Comparison of ENCODE assay signal across 17 mouse cellular contexts in genomic region chr17:24524734-24525133, GRCm38 (mm10). TPM values are rescaled to one million over a fixed set of nuclear protein-coding genes. Genes with fewer than 3 reads are reported as not detected.
DNase-seq lines count a peak whose midpoint lies in the region; ATAC-seq and TF ChIP-seq lines count a peak whose summit lies in the region.
"Had no signal": no experiment of that assay in that cellular context is flagged by ENCODE, and none has a peak within 500 bp of the region (broad histone marks: within the 10 kb centered on the region; RNA-seq: fewer than 3 reads in every experiment).

No protein-coding gene starts in this region.

- H3K36me3 ChIP-seq in heart, embryonic 14.5 days (ENCODE audit: control insufficient read depth, insufficient read depth, low read length) = peaks cover 13% of the 10 kb centered on the region
- peaks cover 31% of the 10 kb centered on the region for H3K36me3 ChIP-seq in heart, embryonic 10.5 days
- H3K36me3 ChIP-seq in liver, postnatal 0 days (replicated peaks; ENCODE audit: insufficient read depth, low read length) = peaks cover 11% of the 10 kb centered on the region
- H3K36me3 ChIP-seq in liver, embryonic 12.5 days = peaks cover 51% of the 10 kb centered on the region
- H3K36me3 ChIP-seq in embryonic facial prominence, embryonic 14.5 days (ENCODE audit: control insufficient read depth, insufficient read depth, low read length) = peaks cover 23% of the 10 kb centered on the region
- H3K36me3 ChIP-seq in neural tube, embryonic 15.5 days = peaks cover 7% of the 10 kb centered on the region; the same call in 1 of the 2 replicates

- peaks cover 13 to 29% of the 10 kb centered on the region in 2 experiments for H3K4me1 ChIP-seq in heart, embryonic 14.5 days (ENCODE audit: control insufficient read depth in 2 of 2, insufficient read depth in 2 of 2, low read length in 2 of 2)
- peaks cover 24% of the 10 kb centered on the region for H3K4me1 ChIP-seq in heart, embryonic 10.5 days
- peaks cover 29% of the 10 kb centered on the region for H3K4me1 ChIP-seq in liver, postnatal 0 days (ENCODE audit: insufficient read depth)
- peaks cover 46% of the 10 kb centered on the region for H3K4me1 ChIP-seq in liver, embryonic 12.5 days
- peaks cover 12% of the 10 kb centered on the region for H3K4me1 ChIP-seq in embryonic facial prominence, embryonic 14.5 days (ENCODE audit: control insufficient read depth, insufficient read depth, low read length)
- peaks cover 40% of the 10 kb centered on the region for H3K4me1 ChIP-seq in neural tube, embryonic 15.5 days

- 37% methylated on average over 2 of the region's 2 CpGs for WGBS in heart, embryonic 14.5 days
- 61% methylated on average over 2 of the region's 2 CpGs for WGBS in heart, embryonic 10.5 days
- WGBS in liver, postnatal 0 days (ENCODE audit: insufficient replicate concordance) = 80% methylated on average over 2 of the region's 2 CpGs
- 78% methylated on average over 2 of the region's 2 CpGs for WGBS in liver, embryonic 12.5 days (ENCODE audit: insufficient replicate concordance)
- 79% methylated on average over 2 of the region's 2 CpGs for WGBS in embryonic facial prominence, embryonic 14.5 days
- whole genome bisulfite sequencing in neural tube, embryonic 15.5 days = 73% methylated on average over 2 of the region's 2 CpGs

- no peak for TF ChIP-seq CTCF in liver, postnatal 0 days (IDR thresholded peaks at IDR 0.05; ENCODE audit: low read depth)

- no peaks in the 10 kb centered on the region for H3K27me3 ChIP-seq in heart, embryonic 14.5 days (ENCODE audit: control insufficient read depth, insufficient read depth, low read length)
- no peaks in the 10 kb centered on the region for H3K27me3 ChIP-seq in heart, embryonic 10.5 days (ENCODE audit: insufficient read depth, poor library complexity, severe bottlenecking)
- H3K27me3 ChIP-seq in liver, postnatal 0 days (ENCODE audit: insufficient read depth, low read length) = no peaks in the 10 kb centered on the region
- H3K27me3 ChIP-seq in liver, embryonic 12.5 days (replicated peaks) = no peaks in the 10 kb centered on the region
- H3K27me3 ChIP-seq in embryonic facial prominence, embryonic 14.5 days (replicated peaks; ENCODE audit: control insufficient read depth, insufficient read depth, low read length) = no peaks in the 10 kb centered on the region
- H3K27me3 ChIP-seq in neural tube, embryonic 15.5 days (replicated peaks) = no peaks in the 10 kb centered on the region

- H3K4me2 ChIP-seq in heart, embryonic 14.5 days (ENCODE audit: low read length) = 0 out of 2 replicates have a peak overlapping the region, but pooled peaks have one; percentile 12
- no peak overlapping the region for H3K4me2 ChIP-seq in liver, postnatal 0 days (ENCODE audit: low read depth, low read length)
- no peak overlapping the region for H3K4me2 ChIP-seq in liver, embryonic 12.5 days
- no peak overlapping the region for H3K4me2 ChIP-seq in embryonic facial prominence, embryonic 14.5 days (ENCODE audit: low read depth, low read length)
- H3K4me2 ChIP-seq in neural tube, embryonic 15.5 days = no peak overlapping the region

- H3K9me3 ChIP-seq in heart, embryonic 14.5 days (ENCODE audit: control insufficient read depth, low read length) = no peaks in the 10 kb centered on the region
- H3K9me3 ChIP-seq in heart, embryonic 10.5 days = no peaks in the 10 kb centered on the region
- no peaks in the 10 kb centered on the region for H3K9me3 ChIP-seq in liver, postnatal 0 days (ENCODE audit: low read length)
- H3K9me3 ChIP-seq in liver, embryonic 12.5 days (replicated peaks) = no peaks in the 10 kb centered on the region
- no peaks in the 10 kb centered on the region for H3K9me3 ChIP-seq in embryonic facial prominence, embryonic 14.5 days (ENCODE audit: control insufficient read depth, low read length)
- no peaks in the 10 kb centered on the region for H3K9me3 ChIP-seq in neural tube, embryonic 15.5 days (replicated peaks)
- H3K9me3 ChIP-seq: G1E had no signal

- peak overlapping the region; percentile 58 for H3K9ac ChIP-seq in heart, embryonic 14.5 days (ENCODE audit: low read length)
- H3K9ac ChIP-seq in liver, postnatal 0 days (replicated peaks) = 0 out of 2 replicates have a peak overlapping the region, but pooled peaks have one; percentile 11
- no peak overlapping the region for H3K9ac ChIP-seq in liver, embryonic 12.5 days
- H3K9ac ChIP-seq in embryonic facial prominence, embryonic 14.5 days (ENCODE audit: low read depth, low read length) = peak overlapping the region; percentile 49; the same call in 1 of the 2 replicates
- 0 out of 2 replicates have a peak overlapping the region, but pooled peaks have one; percentile 18 for H3K9ac ChIP-seq in neural tube, embryonic 15.5 days (replicated peaks)
- H3K9ac ChIP-seq: liver, embryonic 14.5 days had no signal

- no peak for DNase-seq in heart, embryonic 10.5 days (ENCODE audit: low spot score)
- DNase-seq in liver, postnatal 0 days = no peak
- peak; percentile 66 for DNase-seq in embryonic facial prominence, embryonic 14.5 days (ENCODE audit: low spot score)
- no peak for DNase-seq in urinary bladder, adult 18-20 months (ENCODE audit: low spot score in 2 of 2)
- DNase-seq: adrenal gland, postnatal 14 days; cerebellum, postnatal 25 days; gastrocnemius, postnatal 36 days; right cerebral cortex, adult 18-20 months; thymus, adult 18-20 months had no signal

- TF ChIP-seq EP300 in liver, postnatal 0 days (IDR thresholded peaks at IDR 0.05; ENCODE audit: low read depth) = no peak

- H3K4me3 ChIP-seq in heart, embryonic 14.5 days (ENCODE audit: control insufficient read depth in 1 of 2, insufficient read depth in 1 of 2, low read depth in 1 of 2, low read length in 2 of 2) = no peak overlapping the region
- no peak overlapping the region for H3K4me3 ChIP-seq in heart, embryonic 10.5 days
- no peak overlapping the region for H3K4me3 ChIP-seq in liver, postnatal 0 days (ENCODE audit: low read depth, low read length)
- no peak overlapping the region for H3K4me3 ChIP-seq in liver, embryonic 12.5 days
- no peak overlapping the region for H3K4me3 ChIP-seq in embryonic facial prominence, embryonic 14.5 days (ENCODE audit: low read depth, low read length)
- no peak overlapping the region for H3K4me3 ChIP-seq in neural tube, embryonic 15.5 days (replicated peaks)

- H3K27ac ChIP-seq in heart, embryonic 14.5 days (replicated peaks in 1 of 2; ENCODE audit: control insufficient read depth in 1 of 2, insufficient read depth in 1 of 2, low read depth in 2 of 2, low read length in 2 of 2) = 0 out of 4 replicates have a peak overlapping the region, but pooled peaks of 1 of the 2 experiments have one; percentile 44
- no peak overlapping the region for H3K27ac ChIP-seq in heart, embryonic 10.5 days
- no peak overlapping the region for H3K27ac ChIP-seq in liver, postnatal 0 days (ENCODE audit: low read depth)
- no peak overlapping the region for H3K27ac ChIP-seq in liver, embryonic 12.5 days
- no peak overlapping the region; the same call in 1 of the 2 replicates for H3K27ac ChIP-seq in embryonic facial prominence, embryonic 14.5 days (replicated peaks; ENCODE audit: low read depth, low read length)
- no peak overlapping the region for H3K27ac ChIP-seq in neural tube, embryonic 15.5 days (replicated peaks)
- H3K27ac ChIP-seq: liver, embryonic 14.5 days had no signal

- ATAC-seq in heart, embryonic 14.5 days (ENCODE audit: insufficient number of reproducible peaks, insufficient read depth, low FRiP score, low read depth) = no peak
- ATAC-seq in liver, postnatal 0 days = no peak
- no peak for ATAC-seq in liver, embryonic 12.5 days
- ATAC-seq in embryonic facial prominence, embryonic 14.5 days (ENCODE audit: low read depth) = no peak
- no peak for ATAC-seq in neural tube, embryonic 15.5 days (ENCODE audit: low FRiP score)
- no peak for ATAC-seq in erythroid progenitor cell, adult 5-6 weeks (replicated peaks; ENCODE audit: low FRiP score, poor library complexity, severe bottlenecking)

RNA-seq across cellular contexts. Expression of gene Traf7, which starts 3.0 kb away (rescaled TPM):
- 68.8 and 74.4 TPM in 2 replicates for polyA plus RNA-seq in heart, embryonic 14.5 days (2014; fragmentation: Nextera tagmentation; extraction: Ambion mirVana)
- 93.5 and 95.9 TPM in 2 replicates for polyA plus RNA-seq in heart, embryonic 10.5 days (2016; fragmentation: Nextera tagmentation; extraction: Ambion mirVana)
- 14.1 and 17.2 TPM in 2 replicates for polyA plus RNA-seq in liver, postnatal 0 days (2015; fragmentation: Nextera tagmentation; extraction: Ambion mirVana)
- polyA plus RNA-seq in liver, embryonic 12.5 days (2016; fragmentation: Nextera tagmentation; extraction: Ambion mirVana) = 52.2 and 55.4 TPM in 2 replicates
- 78.9 and 86.3 TPM in 2 replicates for polyA plus RNA-seq in embryonic facial prominence, embryonic 14.5 days (2014; fragmentation: Nextera tagmentation; extraction: Ambion mirVana)
- polyA plus RNA-seq in neural tube, embryonic 15.5 days (2015; fragmentation: Nextera tagmentation; extraction: Ambion mirVana) = 83.2 and 89.4 TPM in 2 replicates
- total RNA-seq in erythroid progenitor cell, adult 5-6 weeks (2015; ENCODE audit: low replicate concordance) = 49.0 and 54.1 TPM in 2 replicates
- 73.9 and 83.1 TPM in 2 replicates for total RNA-seq in erythroid progenitor cell, adult 5-6 weeks (2017; ENCODE audit: low replicate concordance)

RNA-seq across cellular contexts. Expression of gene Rab26, which starts 9.3 kb away (rescaled TPM):
- 1.7 and 1.9 TPM in 2 replicates for polyA plus RNA-seq in heart, embryonic 14.5 days (2014; fragmentation: Nextera tagmentation; extraction: Ambion mirVana)
- 1.3 and 2.3 TPM in 2 replicates for polyA plus RNA-seq in heart, embryonic 10.5 days (2016; fragmentation: Nextera tagmentation; extraction: Ambion mirVana)
- polyA plus RNA-seq in liver, postnatal 0 days (2015; fragmentation: Nextera tagmentation; extraction: Ambion mirVana) = 0.45 and 0.81 TPM in 2 replicates
- polyA plus RNA-seq in liver, embryonic 12.5 days (2016; fragmentation: Nextera tagmentation; extraction: Ambion mirVana) = 1.3 and 1.9 TPM in 2 replicates
- 2.8 and 2.9 TPM in 2 replicates for polyA plus RNA-seq in embryonic facial prominence, embryonic 14.5 days (2014; fragmentation: Nextera tagmentation; extraction: Ambion mirVana)
- 6.1 and 9.1 TPM in 2 replicates for polyA plus RNA-seq in neural tube, embryonic 15.5 days (2015; fragmentation: Nextera tagmentation; extraction: Ambion mirVana)
- total RNA-seq in erythroid progenitor cell, adult 5-6 weeks (2015; ENCODE audit: low replicate concordance) = 1.1 TPM in 1 of 2 replicates, not detected in the other
- total RNA-seq in erythroid progenitor cell, adult 5-6 weeks (2017; ENCODE audit: low replicate concordance) = not detected in 2 replicates
- total RNA-seq: hematopoietic stem cell, adult 5-6 weeks had no signal

RNA-seq across cellular contexts. Expression of gene Pkd1, which starts 24.9 kb away (rescaled TPM):
- 16.8 and 18.0 TPM in 2 replicates for polyA plus RNA-seq in heart, embryonic 14.5 days (2014; fragmentation: Nextera tagmentation; extraction: Ambion mirVana)
- polyA plus RNA-seq in heart, embryonic 10.5 days (2016; fragmentation: Nextera tagmentation; extraction: Ambion mirVana) = 12.3 and 13.9 TPM in 2 replicates
- polyA plus RNA-seq in liver, postnatal 0 days (2015; fragmentation: Nextera tagmentation; extraction: Ambion mirVana) = 2.7 and 2.8 TPM in 2 replicates
- 6.0 and 6.5 TPM in 2 replicates for polyA plus RNA-seq in liver, embryonic 12.5 days (2016; fragmentation: Nextera tagmentation; extraction: Ambion mirVana)
- 37.9 and 40.1 TPM in 2 replicates for polyA plus RNA-seq in embryonic facial prominence, embryonic 14.5 days (2014; fragmentation: Nextera tagmentation; extraction: Ambion mirVana)
- 31.2 and 31.7 TPM in 2 replicates for polyA plus RNA-seq in neural tube, embryonic 15.5 days (2015; fragmentation: Nextera tagmentation; extraction: Ambion mirVana)
- total RNA-seq in erythroid progenitor cell, adult 5-6 weeks (2015; ENCODE audit: low replicate concordance) = 11.3 and 11.9 TPM in 2 replicates
- total RNA-seq in erythroid progenitor cell, adult 5-6 weeks (2017; ENCODE audit: low replicate concordance) = 11.7 and 22.5 TPM in 2 replicates

RNA-seq across cellular contexts. Expression of gene Caskin1, which starts 36.3 kb away (rescaled TPM):
- 0.26 and 0.62 TPM in 2 replicates for polyA plus RNA-seq in heart, embryonic 14.5 days (2014; fragmentation: Nextera tagmentation; extraction: Ambion mirVana)
- polyA plus RNA-seq in heart, embryonic 10.5 days (2016; fragmentation: Nextera tagmentation; extraction: Ambion mirVana) = 0.71 and 1.4 TPM in 2 replicates
- not detected in 2 replicates for polyA plus RNA-seq in liver, postnatal 0 days (2015; fragmentation: Nextera tagmentation; extraction: Ambion mirVana)
- polyA plus RNA-seq in liver, embryonic 12.5 days (2016; fragmentation: Nextera tagmentation; extraction: Ambion mirVana) = 0.14 and 0.32 TPM in 2 replicates
- 2.9 and 3.7 TPM in 2 replicates for polyA plus RNA-seq in embryonic facial prominence, embryonic 14.5 days (2014; fragmentation: Nextera tagmentation; extraction: Ambion mirVana)
- polyA plus RNA-seq in neural tube, embryonic 15.5 days (2015; fragmentation: Nextera tagmentation; extraction: Ambion mirVana) = 42.7 and 53.4 TPM in 2 replicates
- not detected in 2 replicates for total RNA-seq in erythroid progenitor cell, adult 5-6 weeks (2015; ENCODE audit: low replicate concordance)
- not detected in 2 replicates for total RNA-seq in erythroid progenitor cell, adult 5-6 weeks (2017; ENCODE audit: low replicate concordance)
- total RNA-seq: hematopoietic stem cell, adult 5-6 weeks; megakaryocyte progenitor cell, adult 5-6 weeks had no signal
- polyA plus RNA-seq: G1E had no signal

RNA-seq across cellular contexts. Expression of gene Mlst8, which starts 45.9 kb away (rescaled TPM):
- polyA plus RNA-seq in heart, embryonic 14.5 days (2014; fragmentation: Nextera tagmentation; extraction: Ambion mirVana) = 15.2 and 17.5 TPM in 2 replicates
- 22.3 and 22.7 TPM in 2 replicates for polyA plus RNA-seq in heart, embryonic 10.5 days (2016; fragmentation: Nextera tagmentation; extraction: Ambion mirVana)
- 6.2 and 8.1 TPM in 2 replicates for polyA plus RNA-seq in liver, postnatal 0 days (2015; fragmentation: Nextera tagmentation; extraction: Ambion mirVana)
- polyA plus RNA-seq in liver, embryonic 12.5 days (2016; fragmentation: Nextera tagmentation; extraction: Ambion mirVana) = 17.2 and 19.4 TPM in 2 replicates
- 21.7 and 23.7 TPM in 2 replicates for polyA plus RNA-seq in embryonic facial prominence, embryonic 14.5 days (2014; fragmentation: Nextera tagmentation; extraction: Ambion mirVana)
- polyA plus RNA-seq in neural tube, embryonic 15.5 days (2015; fragmentation: Nextera tagmentation; extraction: Ambion mirVana) = 29.5 and 33.1 TPM in 2 replicates
- total RNA-seq in erythroid progenitor cell, adult 5-6 weeks (2015; ENCODE audit: low replicate concordance) = 6.5 and 27.7 TPM in 2 replicates
- 16.8 and 20.5 TPM in 2 replicates for total RNA-seq in erythroid progenitor cell, adult 5-6 weeks (2017; ENCODE audit: low replicate concordance)
